1 mouse cellular context compared by ENCODE assay signal in genomic region chr11:51969511-51969910, GRCm38 (mm10).
TF ChIP-seq lines count a peak whose summit lies in the region.

No protein-coding gene starts in this region.

TF ChIP-seq in MEL, 35 proteins besides CTCF, POLR2A, EP300 and RAD21:
- TF ChIP-seq CHD2 (IDR thresholded peaks at IDR 0.05; ENCODE audit: low read length) (no peak), SMC3 (IDR thresholded peaks at IDR 0.05; ENCODE audit: low read depth, low read length) (peak; percentile 20)
